Mouse (Mus musculus): ENCODE data around the gene Mst1. TPM values are rescaled to one million over a fixed set of nuclear protein-coding genes. Genes with fewer than 3 reads are reported as not detected.
A peak's percentile ranks its signal among the peaks of the same experiment; 100 is the strongest.

Mst1 gene
- polyA plus RNA-seq, 1 experiment from 2014 or later, result 7.8 TPM

DNA sequence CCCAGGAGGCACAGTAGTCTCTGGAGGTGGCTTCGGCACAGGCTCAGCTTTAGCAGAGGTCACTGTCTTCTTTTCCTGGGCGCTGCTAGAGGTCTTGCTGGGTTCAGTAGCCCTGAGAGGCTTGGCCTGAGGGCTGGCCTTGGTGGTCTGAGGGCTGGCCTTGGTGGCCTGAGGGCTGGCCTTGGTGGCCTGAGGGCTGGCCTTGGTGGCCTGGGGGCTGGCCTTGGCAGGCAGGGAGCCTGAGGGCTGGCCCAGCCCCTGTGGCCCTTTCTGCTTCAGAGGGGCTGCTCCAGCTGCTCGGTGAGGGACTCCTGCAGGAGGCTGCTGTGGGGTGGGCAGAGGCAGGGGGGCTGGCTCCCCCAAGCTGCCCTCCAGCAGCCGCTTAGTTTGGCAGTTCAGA lies 36.9 kb downstream of the Mst1 start:
- H3K9me3 ChIP-seq (replicated peaks; ENCODE audit: control insufficient read depth, low read length), result no peaks in the 10 kb centered on the region; the same call in 1 of the 2 replicates
- H3K4me3 ChIP-seq (replicated peaks; ENCODE audit: low read length), result no peak overlapping the region
- no peak overlapping the region for H3K4me2 ChIP-seq (ENCODE audit: low read depth, low read length)
- ATAC-seq (ENCODE audit: insufficient read depth, low FRiP score), result no peak
- peaks cover 8% of the 10 kb centered on the region; the same call in 1 of the 2 replicates for H3K27me3 ChIP-seq (ENCODE audit: control insufficient read depth, insufficient read depth, low read length)
- H3K9ac ChIP-seq (ENCODE audit: low read length), result no peak overlapping the region
- H3K4me1 ChIP-seq (ENCODE audit: control insufficient read depth, insufficient read depth, low read length), result peaks cover 13% of the 10 kb centered on the region
- H3K27ac ChIP-seq (ENCODE audit: low read length), result no peak overlapping the region
- H3K36me3 ChIP-seq (ENCODE audit: control insufficient read depth, insufficient read depth, low read length), result no peaks in the 10 kb centered on the region
- 61% methylated on average over 4 of the region's 4 CpGs for WGBS

GRCm38 (mm10) chr9:108119891-108120411 lies 39.7 kb downstream of the Mst1 start:
- WGBS, result 24% methylated on average over 9 of the region's 11 CpGs
- peak overlapping the region; percentile 6; the same call in 1 of the 2 replicates for H3K9ac ChIP-seq (ENCODE audit: low read length)
- H3K27ac ChIP-seq (ENCODE audit: low read length), result peak overlapping the region; percentile 82
- H3K36me3 ChIP-seq (ENCODE audit: control insufficient read depth, insufficient read depth, low read length), result no peaks in the 10 kb centered on the region
- H3K4me1 ChIP-seq (ENCODE audit: control insufficient read depth, insufficient read depth, low read length), result peaks cover 13% of the 10 kb centered on the region
- H3K4me2 ChIP-seq (ENCODE audit: low read depth, low read length), result no peak overlapping the region
- H3K4me3 ChIP-seq (replicated peaks; ENCODE audit: low read length), result no peak overlapping the region
- H3K27me3 ChIP-seq (ENCODE audit: control insufficient read depth, insufficient read depth, low read length), result 0 out of 2 replicates have a peak, but pooled peaks cover 5% of the 10 kb centered on the region
- ATAC-seq (ENCODE audit: insufficient read depth, low FRiP score), result peak; percentile 93
- H3K9me3 ChIP-seq (replicated peaks; ENCODE audit: control insufficient read depth, low read length), result no peaks in the 10 kb centered on the region

DNA sequence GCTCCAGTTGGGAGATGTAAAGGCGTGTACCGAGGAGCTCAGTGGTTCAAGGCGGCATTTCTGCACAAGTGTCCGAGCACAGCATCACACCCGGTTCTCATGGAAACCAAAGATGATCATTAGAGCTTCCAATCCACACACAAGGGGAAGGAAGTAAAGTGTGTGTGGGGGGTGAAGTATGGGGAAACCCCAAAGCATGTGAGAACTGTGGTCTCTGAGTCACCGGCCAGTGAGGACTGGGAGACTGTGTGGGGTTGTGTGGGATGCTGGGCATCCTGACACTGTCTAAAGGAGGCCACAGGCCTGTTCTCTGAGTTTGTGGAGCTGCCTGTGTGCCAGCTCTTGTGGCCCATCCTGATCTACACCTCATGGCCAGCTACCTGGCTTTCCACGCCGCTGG lies 40.4 kb downstream of the Mst1 start:
- Histone ChIP-seq H3K4me1 (ENCODE audit: control insufficient read depth, insufficient read depth, low read length) (peaks cover 13% of the 10 kb centered on the region), H3K27me3 (ENCODE audit: control insufficient read depth, insufficient read depth, low read length) (no peaks in the 10 kb centered on the region), H3K9me3 (replicated peaks; ENCODE audit: control insufficient read depth, low read length) (no peaks in the 10 kb centered on the region), H3K9ac (ENCODE audit: low read length) (no peak overlapping the region), H3K4me2 (ENCODE audit: low read depth, low read length) (no peak overlapping the region), H3K27ac (ENCODE audit: low read length) (peak overlapping the region; percentile 82), H3K36me3 (ENCODE audit: control insufficient read depth, insufficient read depth, low read length) (no peaks in the 10 kb centered on the region), H3K4me3 (replicated peaks; ENCODE audit: low read length) (no peak overlapping the region)
- no peak for ATAC-seq (ENCODE audit: insufficient read depth, low FRiP score)
- 87% methylated on average over 8 of the region's 8 CpGs for WGBS

DNA sequence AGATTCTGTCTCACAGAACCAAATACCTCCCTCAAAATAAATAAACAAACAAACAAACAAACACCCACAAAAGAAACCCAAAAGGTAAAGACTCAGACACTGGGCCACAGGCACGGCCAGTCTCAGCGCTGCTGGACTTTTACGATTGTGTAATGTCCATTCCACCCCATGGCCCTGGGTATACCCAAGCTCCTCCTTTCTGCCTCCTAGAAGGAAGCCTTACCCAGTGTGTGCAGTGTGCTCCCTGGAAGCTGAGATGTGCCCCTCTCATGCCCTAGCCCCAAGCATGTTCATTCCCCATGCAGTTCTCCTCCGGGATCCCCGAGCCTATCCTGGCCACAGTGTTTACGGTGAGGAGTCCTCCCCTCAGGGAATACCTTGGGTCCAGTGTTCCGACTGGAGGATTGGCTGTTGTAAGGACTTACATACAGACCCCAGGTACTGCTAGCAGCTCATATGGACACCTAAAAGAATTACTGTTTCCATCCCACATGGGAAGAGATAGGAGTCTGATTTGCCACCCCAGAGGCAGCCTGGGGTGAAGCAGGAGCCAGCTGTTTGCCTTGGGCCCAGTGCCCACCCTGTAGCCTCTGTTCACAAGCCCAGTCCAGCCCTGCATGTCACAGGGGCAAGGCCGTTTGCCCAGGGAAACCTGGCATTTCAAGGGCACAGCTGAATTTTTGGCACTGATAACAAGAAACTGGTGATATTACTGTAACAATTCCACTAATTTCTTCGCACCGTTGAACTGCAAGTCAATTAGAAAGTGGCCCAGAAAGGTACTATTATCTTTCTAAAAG lies 41.1 kb downstream of the Mst1 start:
- H3K36me3 ChIP-seq (ENCODE audit: control insufficient read depth, insufficient read depth, low read length), result no peaks in the 10 kb centered on the region
- no peak overlapping the region for H3K4me3 ChIP-seq (replicated peaks; ENCODE audit: low read length)
- WGBS, result 86% methylated on average over 10 of the region's 10 CpGs
- ATAC-seq (ENCODE audit: insufficient read depth, low FRiP score), result no peak
- no peak overlapping the region for H3K27ac ChIP-seq (ENCODE audit: low read length)
- H3K4me1 ChIP-seq (ENCODE audit: control insufficient read depth, insufficient read depth, low read length), result peaks cover 14% of the 10 kb centered on the region
- no peaks in the 10 kb centered on the region for H3K9me3 ChIP-seq (replicated peaks; ENCODE audit: control insufficient read depth, low read length)
- H3K27me3 ChIP-seq (ENCODE audit: control insufficient read depth, insufficient read depth, low read length), result no peaks in the 10 kb centered on the region
- no peak overlapping the region for H3K4me2 ChIP-seq (ENCODE audit: low read depth, low read length)
- no peak overlapping the region for H3K9ac ChIP-seq (ENCODE audit: low read length)

DNA sequence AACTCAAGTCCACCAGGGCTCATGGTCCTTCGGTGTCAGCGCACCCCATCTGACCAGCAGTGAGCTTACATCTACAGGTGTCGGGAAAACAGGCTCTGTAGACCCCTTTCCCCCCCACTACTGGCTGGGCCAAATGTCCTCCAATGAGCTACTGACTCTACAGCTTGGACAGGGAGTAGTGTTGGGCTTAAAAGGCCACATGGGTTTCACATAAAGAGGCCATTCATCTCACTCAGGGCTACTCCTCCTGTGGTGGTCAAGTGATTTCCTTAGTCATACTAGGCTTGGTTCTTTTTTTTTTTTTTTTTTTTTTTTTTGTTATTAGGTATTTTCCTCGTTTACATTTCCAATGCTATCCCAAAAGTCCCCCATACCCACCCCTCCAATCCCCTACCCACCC lies 43.7 kb downstream of the Mst1 start:
- Histone ChIP-seq H3K9ac (ENCODE audit: low read length) (no peak overlapping the region), H3K36me3 (ENCODE audit: control insufficient read depth, insufficient read depth, low read length) (no peaks in the 10 kb centered on the region), H3K4me3 (replicated peaks; ENCODE audit: low read length) (no peak overlapping the region), H3K9me3 (replicated peaks; ENCODE audit: control insufficient read depth, low read length) (no peaks in the 10 kb centered on the region), H3K27me3 (ENCODE audit: control insufficient read depth, insufficient read depth, low read length) (no peaks in the 10 kb centered on the region), H3K4me2 (ENCODE audit: low read depth, low read length) (no peak overlapping the region), H3K4me1 (ENCODE audit: control insufficient read depth, insufficient read depth, low read length) (peaks cover 16% of the 10 kb centered on the region), H3K27ac (ENCODE audit: low read length) (no peak overlapping the region)
- 79% methylated on average over 4 of the region's 4 CpGs for WGBS
- no peak for ATAC-seq (ENCODE audit: insufficient read depth, low FRiP score)

DNA sequence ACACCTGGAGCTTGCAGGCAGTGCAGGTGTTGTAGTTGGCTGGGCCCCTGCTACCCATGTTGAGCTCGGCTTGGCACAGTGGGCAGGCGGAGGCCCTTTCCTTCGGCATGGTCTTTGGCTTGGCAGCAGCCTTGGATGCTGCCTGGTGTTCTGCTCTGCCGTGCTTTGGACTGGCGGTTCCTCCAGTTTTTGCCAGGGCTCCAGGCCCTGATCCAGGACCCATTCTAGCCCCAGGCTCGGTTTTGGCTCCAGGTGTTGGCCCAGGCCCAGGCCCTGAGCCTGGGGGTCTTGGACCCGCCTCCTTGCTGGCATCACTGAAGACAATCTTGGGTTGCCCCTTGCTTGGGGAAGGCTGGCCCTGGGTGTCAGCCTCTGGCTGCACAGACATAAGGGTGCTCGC lies 45.5 kb downstream of the Mst1 start:
- Histone ChIP-seq H3K36me3 (ENCODE audit: control insufficient read depth, insufficient read depth, low read length) (no peaks in the 10 kb centered on the region), H3K4me2 (ENCODE audit: low read depth, low read length) (no peak overlapping the region), H3K4me3 (replicated peaks; ENCODE audit: low read length) (no peak overlapping the region), H3K27ac (ENCODE audit: low read length) (no peak overlapping the region), H3K4me1 (ENCODE audit: control insufficient read depth, insufficient read depth, low read length) (0 out of 2 replicates have a peak, but pooled peaks cover 3% of the 10 kb centered on the region), H3K9ac (ENCODE audit: low read length) (no peak overlapping the region), H3K9me3 (replicated peaks; ENCODE audit: control insufficient read depth, low read length) (no peaks in the 10 kb centered on the region), H3K27me3 (ENCODE audit: control insufficient read depth, insufficient read depth, low read length) (no peaks in the 10 kb centered on the region)
- whole genome bisulfite sequencing, result 88% methylated on average over 8 of the region's 8 CpGs
- no peak for ATAC-seq (ENCODE audit: insufficient read depth, low FRiP score)

DNA sequence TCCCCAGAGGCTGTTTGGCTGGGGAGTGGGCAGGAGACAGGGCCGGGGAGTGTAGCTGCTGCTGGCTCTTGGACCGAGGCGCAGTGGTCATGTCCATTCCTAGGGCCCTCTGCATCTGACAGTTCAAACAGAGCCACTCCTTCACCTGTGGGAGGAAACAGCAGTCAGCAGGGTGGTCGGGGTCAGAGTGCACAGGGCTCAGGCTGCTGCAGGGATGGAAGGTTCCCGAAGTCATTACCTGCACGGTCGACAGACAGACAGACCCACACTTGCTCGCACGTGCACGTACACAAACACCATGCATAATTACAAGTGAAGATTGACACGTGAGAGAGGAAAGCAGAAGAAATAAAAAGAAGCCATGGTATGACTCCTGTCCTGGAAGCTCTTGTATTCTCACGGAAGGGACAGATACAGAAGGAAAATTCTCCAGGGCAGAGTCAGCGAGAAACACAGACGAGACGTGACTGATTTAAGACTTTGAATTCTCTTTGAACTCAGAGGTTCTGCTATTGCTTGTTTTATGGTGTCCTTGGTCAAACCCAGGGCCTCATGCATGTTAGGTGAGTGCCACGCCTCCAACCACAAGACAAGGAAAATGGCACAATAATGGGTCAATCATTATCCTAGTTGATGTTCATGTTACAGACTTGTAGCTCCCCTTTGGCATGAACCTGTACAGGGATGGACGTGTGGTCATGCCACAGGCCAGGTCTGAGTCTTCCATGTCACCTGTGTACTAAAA lies 46.4 kb downstream of the Mst1 start:
- Histone ChIP-seq H3K27ac (ENCODE audit: low read length) (peak overlapping the region; percentile 42; the same call in 1 of the 2 replicates), H3K9me3 (replicated peaks; ENCODE audit: control insufficient read depth, low read length) (no peaks in the 10 kb centered on the region), H3K36me3 (ENCODE audit: control insufficient read depth, insufficient read depth, low read length) (no peaks in the 10 kb centered on the region), H3K4me3 (replicated peaks; ENCODE audit: low read length) (no peak overlapping the region), H3K4me1 (ENCODE audit: control insufficient read depth, insufficient read depth, low read length) (0 out of 2 replicates have a peak, but pooled peaks cover 3% of the 10 kb centered on the region), H3K27me3 (ENCODE audit: control insufficient read depth, insufficient read depth, low read length) (no peaks in the 10 kb centered on the region), H3K4me2 (ENCODE audit: low read depth, low read length) (no peak overlapping the region), H3K9ac (ENCODE audit: low read length) (peak overlapping the region; percentile 21; the same call in 1 of the 2 replicates)
- 65% methylated on average over 17 of the region's 17 CpGs for WGBS
- 0 out of 2 replicates have a peak, but pooled peaks have one; percentile 34 for ATAC-seq (ENCODE audit: insufficient read depth, low FRiP score)

DNA sequence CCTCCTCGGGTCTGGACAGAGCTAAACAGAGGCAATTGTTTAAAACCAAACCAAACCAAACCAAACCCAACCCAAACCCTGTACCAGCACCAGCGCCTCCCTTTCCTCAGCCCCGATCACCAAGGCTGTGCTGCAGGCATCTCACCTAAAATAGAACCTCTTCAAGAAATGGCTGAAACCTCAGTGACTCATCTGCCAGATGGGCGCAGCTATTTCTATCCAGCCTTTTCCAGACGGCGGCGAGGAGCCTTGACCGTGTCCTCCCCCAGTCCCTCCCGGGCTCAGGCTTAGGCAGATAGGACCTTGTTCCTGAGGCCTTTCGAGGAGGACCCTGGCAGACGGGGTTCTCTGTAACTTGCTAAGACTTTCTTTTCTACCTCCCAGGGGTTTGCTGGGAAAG lies 48.0 kb downstream of the Mst1 start:
- WGBS, result 81% methylated on average over 11 of the region's 11 CpGs
- H3K27ac ChIP-seq (ENCODE audit: low read length), result no peak overlapping the region
- H3K36me3 ChIP-seq (ENCODE audit: control insufficient read depth, insufficient read depth, low read length), result no peaks in the 10 kb centered on the region
- no peak overlapping the region for H3K4me3 ChIP-seq (replicated peaks; ENCODE audit: low read length)
- H3K9ac ChIP-seq (ENCODE audit: low read length), result no peak overlapping the region
- no peaks in the 10 kb centered on the region for H3K9me3 ChIP-seq (replicated peaks; ENCODE audit: control insufficient read depth, low read length)
- no peak for ATAC-seq (ENCODE audit: insufficient read depth, low FRiP score)
- H3K4me2 ChIP-seq (ENCODE audit: low read depth, low read length), result no peak overlapping the region
- 0 out of 2 replicates have a peak, but pooled peaks cover 3% of the 10 kb centered on the region for H3K4me1 ChIP-seq (ENCODE audit: control insufficient read depth, insufficient read depth, low read length)
- no peaks in the 10 kb centered on the region for H3K27me3 ChIP-seq (ENCODE audit: control insufficient read depth, insufficient read depth, low read length)

Data from stomach, embryonic 16.5 days (tissue).